Mouse (Mus musculus) C2C12 (cell line): ENCODE data around the gene Nectin2.

ENCODE experiments used
- CEBPB ChIP-seq: IDR thresholded peaks from one replicate; pipeline ENCODE4 v1.6.1; 2011; ENCODE audit warnings: low read depth, mild to moderate bottlenecking, control low read depth, moderate library complexity
- CTCF ChIP-seq: IDR thresholded peaks from one replicate; pipeline ENCODE4 v1.5.1; 2011; ENCODE audit not compliant: control insufficient read depth, insufficient read depth, insufficient read length
- MAX ChIP-seq: IDR thresholded peaks from one replicate; pipeline ENCODE4 v1.6.1; 2011; ENCODE audit warnings: mild to moderate bottlenecking, control low read depth
- MYOD1 ChIP-seq: IDR thresholded peaks from one replicate; pipeline ENCODE4 v1.6.1; 2011; ENCODE audit warnings: low read depth; ENCODE audit not compliant: control insufficient read depth, insufficient read length

DNA sequence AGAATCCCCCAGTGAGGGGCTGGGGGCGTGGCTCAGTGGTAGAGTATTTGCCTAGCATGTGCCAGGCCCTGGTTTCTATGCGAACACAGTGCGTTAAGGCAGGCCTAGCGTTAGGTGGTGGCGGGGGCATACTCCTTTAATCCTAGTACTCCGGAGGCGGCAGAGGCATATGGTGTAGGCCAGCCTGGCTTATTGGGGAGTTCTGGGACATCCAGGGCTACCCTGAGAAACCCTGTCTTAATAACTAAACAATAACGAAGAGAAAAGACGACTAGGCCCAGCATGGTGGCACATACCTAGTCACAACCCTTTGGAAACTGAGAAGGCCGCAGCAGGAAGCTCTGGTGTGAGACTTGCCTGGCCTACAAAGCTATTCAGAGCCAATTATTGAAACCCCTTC lies 62.2 kb downstream of the Nectin2 start:
- no peak for TF ChIP-seq CEBPB
- no peak for TF ChIP-seq CTCF
- no peak for TF ChIP-seq MYOD1
- no peak for TF ChIP-seq MAX
